Mouse (Mus musculus): ENCODE data around the gene Akap12.

- no peak for TF ChIP-seq GATA1 (IDR thresholded peaks at IDR 0.05; ENCODE audit: borderline replicate concordance, low read length)
- TF ChIP-seq FLI1 (IDR thresholded peaks at IDR 0.05; ENCODE audit: low read length): no peak
Observed at GRCm38 (mm10) chr10:4334039-4334683, 68.0 kb downstream of the Akap12 start.

Data from megakaryocyte, embryonic 14.5 days (primary cell).